Mouse (Mus musculus): ENCODE data around the gene Dnm3. TPM values are rescaled to one million over a fixed set of nuclear protein-coding genes. Genes with fewer than 3 reads are reported as not detected.

The Dnm3 gene
- total RNA-seq, 2 experiments from 2014 or later, result 4.7 to 7.4 TPM

GRCm38 (mm10) chr1:162142285-162142684 is 335.5 kb downstream of the Dnm3 start:
- no peak for DNase-seq (ENCODE audit: low spot score)
- intact Hi-C loops (cut with DNase I), result no loop called here

- no peak for DNase-seq (ENCODE audit: low spot score)
- intact Hi-C loops (cut with DNase I), result no loop called here
Observed at GRCm38 (mm10) chr1:162136328-162136727, 341.5 kb downstream of the Dnm3 start.

- no peak for DNase-seq (ENCODE audit: low spot score)
- intact Hi-C loops (cut with DNase I), result no loop called here
Observed at GRCm38 (mm10) chr1:162135451-162136213, 342.2 kb downstream of the Dnm3 start.

GRCm38 (mm10) chr1:162134651-162135066 is 343.2 kb downstream of the Dnm3 start:
- no peak for DNase-seq (ENCODE audit: low spot score)

GRCm38 (mm10) chr1:162132908-162133641 is 344.8 kb downstream of the Dnm3 start:
- DNase-seq (ENCODE audit: low spot score), result no peak
- intact Hi-C loops (cut with DNase I), result no loop called here

More at GRCm38 (mm10) chr1:162134651-162135066, 343.2 kb downstream of the Dnm3 start:
- intact Hi-C loops (cut with DNase I), result no loop called here

GRCm38 (mm10) chr1:162126856-162127792 is 350.7 kb downstream of the Dnm3 start:
- no peak for DNase-seq (ENCODE audit: low spot score)

GRCm38 (mm10) chr1:162124396-162124795 is 353.4 kb downstream of the Dnm3 start:
- intact Hi-C loops (cut with DNase I), result no loop called here
- DNase-seq (ENCODE audit: low spot score), result no peak

More at GRCm38 (mm10) chr1:162126856-162127792, 350.7 kb downstream of the Dnm3 start:
- intact Hi-C loops (cut with DNase I), result no loop called here

GRCm38 (mm10) chr1:162121441-162122200 is 356.2 kb downstream of the Dnm3 start:
- intact Hi-C loops (cut with DNase I), result no loop called here
- DNase-seq (ENCODE audit: low spot score), result no peak

GRCm38 (mm10) chr1:162109437-162109813 is 368.4 kb downstream of the Dnm3 start:
- intact Hi-C loops (cut with DNase I), result no loop called here
- DNase-seq (ENCODE audit: low spot score), result peak; percentile 22

- intact Hi-C loops (cut with DNase I), result no loop called here
- DNase-seq (ENCODE audit: low spot score), result no peak
Observed at GRCm38 (mm10) chr1:162108726-162109436, 369.0 kb downstream of the Dnm3 start.

GRCm38 (mm10) chr1:162108181-162108671 is 369.6 kb downstream of the Dnm3 start:
- intact Hi-C loops (cut with DNase I), result no loop called here
- DNase-seq (ENCODE audit: low spot score), result no peak

- intact Hi-C loops (cut with DNase I), result no loop called here
- DNase-seq (ENCODE audit: low spot score), result no peak
Observed at GRCm38 (mm10) chr1:162107011-162107606, 370.7 kb downstream of the Dnm3 start.

GRCm38 (mm10) chr1:162100961-162101830 is 376.6 kb downstream of the Dnm3 start:
- intact Hi-C loops (cut with DNase I), result no loop called here
- no peak for DNase-seq (ENCODE audit: low spot score)

- peak; percentile 25 for DNase-seq (ENCODE audit: low spot score)
- intact Hi-C loops (cut with DNase I), result no loop called here
Observed at GRCm38 (mm10) chr1:162100033-162100820, 377.6 kb downstream of the Dnm3 start.

- intact Hi-C loops (cut with DNase I), result no loop called here
- no peak for DNase-seq (ENCODE audit: low spot score)
Observed at GRCm38 (mm10) chr1:162099203-162099602, 378.6 kb downstream of the Dnm3 start.

GRCm38 (mm10) chr1:162094523-162095272 is 383.1 kb downstream of the Dnm3 start:
- intact Hi-C loops (cut with DNase I), result no loop called here
- no peak for DNase-seq (ENCODE audit: low spot score)

All from heart, postnatal 25 days (tissue).